Mouse (Mus musculus) small intestine, adult 2 months (tissue): ENCODE results near the gene Gm4969. TPM values are rescaled to one million over a fixed set of nuclear protein-coding genes. Genes with fewer than 3 reads are reported as not detected.
A peak's percentile ranks its signal among the peaks of the same experiment; 100 is the strongest.

Experiments
- H3K27ac ChIP-seq: fragments of 200-500 bp; 2 replicates; pipeline ENCODE4 v1.5.1; 2012; ENCODE audit warnings: low read depth, low read length, control low read depth, inconsistent platforms; ENCODE audit not compliant: insufficient read depth
- H3K27me3 ChIP-seq: fragments of 200-500 bp; 2 replicates; pipeline ENCODE4 v1.6.1; 2012; ENCODE audit warnings: mild to moderate bottlenecking, moderate library complexity, low read length, inconsistent platforms; ENCODE audit not compliant: control insufficient read depth, insufficient read depth
- H3K36me3 ChIP-seq: fragments of 200-500 bp; 2 replicates; pipeline ENCODE4 v1.6.1; 2012; ENCODE audit warnings: mild to moderate bottlenecking, low read length, control low read depth, inconsistent platforms; ENCODE audit not compliant: control insufficient read depth, insufficient read depth
- H3K4me1 ChIP-seq: fragments of 200-500 bp; 2 replicates; pipeline ENCODE4 v1.6.1; 2012; ENCODE audit warnings: low read length, inconsistent platforms, mixed read lengths; ENCODE audit not compliant: control insufficient read depth, insufficient read depth, insufficient read length
- H3K4me3 ChIP-seq: fragments of 200-500 bp; 2 replicates; pipeline ENCODE4 v1.5.1; 2012; ENCODE audit warnings: low read depth, mild to moderate bottlenecking, control low read depth, inconsistent platforms, low read length, moderate library complexity
- CTCF ChIP-seq: fragments of 200-500 bp; IDR thresholded peaks from 2 replicates; pipeline ENCODE4 v1.5.1; 2012; ENCODE audit warnings: low read depth, mild to moderate bottlenecking, control low read depth, inconsistent platforms, low read length, moderate library complexity, mixed read lengths; ENCODE audit not compliant: insufficient replicate concordance, insufficient read length; ENCODE audit errors: extremely low read depth
- POLR2A ChIP-seq: fragments of 200-500 bp; IDR thresholded peaks from 2 replicates; pipeline ENCODE4 v1.6.1; 2012; ENCODE audit warnings: low read depth, mild to moderate bottlenecking, control low read depth, inconsistent platforms, low read length, moderate library complexity
- WGBS: fragments of 180-500 bp; shearing (Covaris S2); methylation state at CpG from one replicate; pipeline ENCODE4 v1.1.7; 2018; 5-methylcytosine and 5-hydroxymethylcytosine counted together
- polyA plus RNA-seq: library from polyadenylated mRNA; depleted of rRNA; stranded (reverse); fragments of >200 nt; gene quantifications from 2 replicates; pipeline ENCODE4 v1.2.3, GENCODE M21; 2012

The Gm4969 gene
- polyA plus RNA-seq, 1 experiment = not detected

DNA sequence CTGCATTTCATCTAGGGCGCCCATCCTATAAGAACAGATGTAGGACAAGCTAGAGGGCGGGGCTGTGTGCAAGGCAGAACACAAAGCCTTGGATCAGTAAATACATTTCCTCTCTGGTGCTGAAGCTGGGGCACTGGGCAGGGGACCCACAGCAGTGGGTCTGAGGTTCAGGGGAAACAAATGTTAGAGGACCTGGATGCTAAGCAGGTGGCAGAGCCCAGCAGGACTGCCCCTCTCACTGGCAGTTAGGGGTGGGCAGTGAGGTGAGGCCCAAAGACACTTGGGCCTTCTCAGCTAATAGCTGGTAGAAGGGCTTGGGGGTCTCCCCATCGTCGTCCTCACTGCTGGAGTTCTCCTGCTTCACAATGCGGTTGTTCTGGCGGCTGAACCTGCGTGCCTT lies 19.4 kb downstream of the Gm4969 start:
- Histone ChIP-seq H3K27me3 (peaks cover 13% of the 10 kb centered on the region), H3K4me1 (peaks cover 7% of the 10 kb centered on the region; the same call in 1 of the 2 replicates), H3K27ac (no peak overlapping the region), H3K4me3 (no peak overlapping the region), H3K36me3 (no peaks in the 10 kb centered on the region)
- no peak for TF ChIP-seq POLR2A
- TF ChIP-seq CTCF = no peak
- 89% methylated on average over 7 of the region's 7 CpGs for WGBS

DNA sequence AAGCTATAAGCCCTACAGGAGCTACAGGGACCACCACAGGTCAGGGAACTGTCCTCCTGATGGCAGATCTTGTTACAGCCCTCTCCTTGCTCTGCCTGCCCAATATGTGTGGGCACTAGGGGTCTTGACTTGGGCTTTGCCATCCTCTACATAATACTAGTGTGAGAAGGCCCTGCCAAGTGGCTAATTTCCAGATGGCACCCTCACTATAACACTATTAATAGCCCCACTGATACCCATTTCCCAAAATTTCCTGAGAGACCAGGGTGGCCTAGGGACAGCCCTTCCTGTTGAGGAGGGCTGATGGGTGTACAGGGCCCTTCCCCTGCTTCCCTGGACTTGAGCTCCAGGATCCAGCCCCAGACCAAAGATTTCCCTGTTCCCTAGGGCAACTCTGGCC lies 20.3 kb downstream of the Gm4969 start:
- H3K4me3 ChIP-seq = no peak overlapping the region
- peaks cover 13% of the 10 kb centered on the region for H3K27me3 ChIP-seq
- peaks cover 13% of the 10 kb centered on the region for H3K4me1 ChIP-seq
- H3K27ac ChIP-seq = no peak overlapping the region
- no peak for TF ChIP-seq POLR2A
- no peak for TF ChIP-seq CTCF
- H3K36me3 ChIP-seq = no peaks in the 10 kb centered on the region

- WGBS = 41% methylated on average over 2 of the region's 2 CpGs
- no peak overlapping the region for H3K27ac ChIP-seq
These were observed 21.0 kb downstream of the Gm4969 start for GRCm38 (mm10) chr7:19097217-19097616.

DNA sequence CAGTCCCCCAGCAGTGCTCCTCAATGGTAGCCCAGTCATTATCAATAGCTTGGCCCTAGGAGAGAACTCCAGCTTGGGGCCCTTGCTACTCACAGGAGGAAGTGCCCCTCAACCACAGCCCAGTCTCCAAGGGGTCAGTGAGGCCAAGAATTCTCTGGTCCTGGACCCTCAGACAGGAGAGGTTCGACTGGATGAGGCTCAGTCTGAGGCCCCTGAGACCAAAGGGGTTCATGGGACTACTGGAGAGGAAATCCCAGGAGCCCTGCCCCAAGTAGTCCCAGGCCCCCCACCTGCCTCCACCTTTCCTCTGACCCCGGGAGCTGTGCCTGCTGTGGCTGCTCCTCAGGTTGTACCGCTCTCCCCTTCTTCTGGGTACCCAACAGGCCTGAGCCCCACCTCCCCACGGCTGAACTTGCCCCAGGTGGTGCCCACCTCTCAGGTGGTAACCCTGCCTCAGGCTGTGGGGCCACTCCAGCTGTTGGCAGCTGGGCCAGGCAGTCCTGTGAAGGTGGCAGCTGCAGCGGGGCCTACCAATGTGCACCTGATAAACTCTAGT lies 21.7 kb downstream of the Gm4969 start:
- peaks cover 13% of the 10 kb centered on the region for H3K27me3 ChIP-seq
- H3K36me3 ChIP-seq = no peaks in the 10 kb centered on the region
- WGBS = 69% methylated on average over 5 of the region's 5 CpGs
- no peak overlapping the region for H3K4me3 ChIP-seq
- no peak for TF ChIP-seq CTCF
- no peak for TF ChIP-seq POLR2A
- H3K27ac ChIP-seq = no peak overlapping the region
- H3K4me1 ChIP-seq = peaks cover 13% of the 10 kb centered on the region

More at GRCm38 (mm10) chr7:19097217-19097616, 21.0 kb downstream of the Gm4969 start:
- peaks cover 13% of the 10 kb centered on the region for H3K27me3 ChIP-seq
- H3K4me1 ChIP-seq = peaks cover 13% of the 10 kb centered on the region
- H3K4me3 ChIP-seq = no peak overlapping the region
- H3K36me3 ChIP-seq = no peaks in the 10 kb centered on the region
- TF ChIP-seq POLR2A = no peak
- TF ChIP-seq CTCF = no peak

DNA sequence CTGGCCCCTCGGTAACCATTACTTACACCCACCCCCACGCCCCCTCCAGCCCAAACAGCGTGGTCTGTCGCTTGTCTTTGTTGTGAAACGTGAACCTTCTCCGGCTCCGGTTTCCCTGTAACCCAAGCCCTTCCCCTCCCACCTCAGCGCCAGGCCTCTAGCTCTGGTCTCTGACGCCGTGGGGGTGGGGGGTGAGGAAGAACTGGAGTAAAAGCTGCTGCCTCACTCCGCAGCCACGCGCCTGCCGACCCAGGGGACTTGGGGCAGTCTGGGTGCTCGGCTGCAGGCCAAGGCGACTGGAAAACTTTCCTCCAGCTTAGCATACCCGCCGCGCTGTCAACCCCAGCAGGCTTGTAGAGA lies 22.4 kb downstream of the Gm4969 start:
- peaks cover 13% of the 10 kb centered on the region for H3K4me1 ChIP-seq
- H3K27me3 ChIP-seq = peaks cover 13% of the 10 kb centered on the region
- WGBS = 8% methylated on average over 19 of the region's 19 CpGs
- TF ChIP-seq POLR2A (no peak), CTCF (no peak)
- H3K36me3 ChIP-seq = no peaks in the 10 kb centered on the region
- no peak overlapping the region for H3K27ac ChIP-seq
- H3K4me3 ChIP-seq = peak overlapping the region; percentile 92

GRCm38 (mm10) chr7:19094826-19095750 lies 23.1 kb downstream of the Gm4969 start:
- Histone ChIP-seq H3K27ac (peak overlapping the region; percentile 37), H3K36me3 (no peaks in the 10 kb centered on the region), H3K4me1 (peaks cover 13% of the 10 kb centered on the region), H3K27me3 (peaks cover 13% of the 10 kb centered on the region), H3K4me3 (peak overlapping the region; percentile 92)
- WGBS = under 1% methylated on average over 85 of the region's 87 CpGs
- TF ChIP-seq POLR2A (no peak), CTCF (no peak)

DNA sequence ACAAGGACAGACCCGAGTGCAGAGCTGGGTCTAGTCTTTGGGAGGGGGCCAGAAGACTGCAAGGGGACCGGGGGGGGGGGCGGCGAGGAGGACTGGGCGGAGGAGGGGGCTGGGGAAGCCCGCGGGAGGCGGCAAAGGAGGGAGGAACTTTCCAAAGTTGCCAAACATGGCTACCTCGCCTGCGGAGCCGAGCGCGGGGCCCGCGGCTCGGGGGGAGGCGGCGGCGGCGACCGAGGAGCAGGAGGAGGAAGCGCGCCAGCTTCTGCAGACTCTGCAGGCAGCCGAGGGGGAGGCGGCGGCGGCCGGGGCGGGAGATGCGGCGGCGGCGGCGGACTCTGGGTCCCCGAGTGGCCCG lies 23.7 kb downstream of the Gm4969 start, which contains the start of gene Six5:
Gene Six5, plus strand, starts transcription at position 124 of the 355 bp plus-strand sequence.
- H3K4me3 ChIP-seq = peak within 1 kb of the TSS; percentile 92
- H3K4me1 ChIP-seq = peaks cover 13% of the 10 kb centered on the region
- H3K27me3 ChIP-seq = peaks cover 13% of the 10 kb centered on the region
- no peaks in the 10 kb centered on the region for H3K36me3 ChIP-seq
- WGBS = 3% methylated on average over 35 of the region's 36 CpGs
- no peak for TF ChIP-seq POLR2A
- no peak for TF ChIP-seq CTCF
- H3K27ac ChIP-seq = peak within 1 kb of the TSS; percentile 90
